9 mouse cellular contexts compared by ENCODE assay signal in genomic region chr13:102698751-102699323, GRCm38 (mm10). TPM values are rescaled to one million over a fixed set of nuclear protein-coding genes. Genes with fewer than 3 reads are reported as not detected.
A peak's percentile ranks its signal among the peaks of the same experiment; 100 is the strongest.
DNase-seq lines count a peak whose midpoint lies in the region; ATAC-seq lines count a peak whose summit lies in the region.
"Had no signal": no experiment of that assay in that cellular context is flagged by ENCODE, and none has a peak within 500 bp of the region (broad histone marks: within the 10 kb centered on the region; RNA-seq: fewer than 3 reads in every experiment).

No protein-coding gene starts in this region.

- ATAC-seq in embryonic facial prominence, embryonic 15.5 days (ENCODE audit: insufficient number of reproducible peaks, low FRiP score, low TSS enrichment, low read depth): peak; percentile 78
- ATAC-seq in heart, embryonic 13.5 days (ENCODE audit: extremely low read depth, insufficient number of reproducible peaks, low FRiP score, low TSS enrichment): peak; percentile 46
- ATAC-seq in kidney, embryonic 16.5 days (ENCODE audit: low FRiP score, low TSS enrichment): peak; percentile 91
- peak; percentile 50; the same call in 1 of the 2 replicates for ATAC-seq in liver, embryonic 16.5 days (ENCODE audit: low read depth)
- ATAC-seq in neural tube, embryonic 15.5 days (ENCODE audit: low FRiP score): peak; percentile 90

- DNase-seq in 416B (ENCODE audit: low read depth): peak; percentile 93
- DNase-seq in adrenal gland, postnatal 4 days (ENCODE audit: low spot score in 2 of 2): peak; percentile 7 to 33
- DNase-seq in thymus, postnatal 25 days: no peak

- peak overlapping the region; percentile 29; the same call in 1 of the 2 replicates for H3K27ac ChIP-seq in embryonic facial prominence, embryonic 15.5 days (replicated peaks)
- H3K27ac ChIP-seq in heart, embryonic 13.5 days (replicated peaks): peak overlapping the region; percentile 80
- peak overlapping the region; percentile 80 for H3K27ac ChIP-seq in kidney, embryonic 16.5 days (ENCODE audit: low read length)
- H3K27ac ChIP-seq in liver, embryonic 16.5 days (ENCODE audit: low read length): no peak overlapping the region
- peak overlapping the region; percentile 81 for H3K27ac ChIP-seq in neural tube, embryonic 15.5 days (replicated peaks)

- 30% methylated on average over 14 of the region's 14 CpGs for WGBS in embryonic facial prominence, embryonic 15.5 days
- 29% methylated on average over 14 of the region's 14 CpGs for WGBS in heart, embryonic 13.5 days
- WGBS in kidney, embryonic 16.5 days: 27% methylated on average over 14 of the region's 14 CpGs
- 56% methylated on average over 14 of the region's 14 CpGs for WGBS in liver, embryonic 16.5 days (ENCODE audit: insufficient replicate concordance)
- 23% methylated on average over 14 of the region's 14 CpGs for WGBS in neural tube, embryonic 15.5 days

- H3K4me1 ChIP-seq in embryonic facial prominence, embryonic 15.5 days: peaks cover 11% of the 10 kb centered on the region
- H3K4me1 ChIP-seq in heart, embryonic 13.5 days: peaks cover 21% of the 10 kb centered on the region
- peaks cover 13% of the 10 kb centered on the region for H3K4me1 ChIP-seq in kidney, embryonic 16.5 days (ENCODE audit: insufficient read depth, low read length)
- no peaks in the 10 kb centered on the region for H3K4me1 ChIP-seq in liver, embryonic 16.5 days (ENCODE audit: control insufficient read depth, low read depth, low read length)
- peaks cover 17% of the 10 kb centered on the region for H3K4me1 ChIP-seq in neural tube, embryonic 15.5 days

- no peaks in the 10 kb centered on the region for H3K27me3 ChIP-seq in embryonic facial prominence, embryonic 15.5 days
- H3K27me3 ChIP-seq in heart, embryonic 13.5 days (replicated peaks): no peaks in the 10 kb centered on the region
- H3K27me3 ChIP-seq in kidney, embryonic 16.5 days (ENCODE audit: insufficient read depth, low read length): no peaks in the 10 kb centered on the region
- no peaks in the 10 kb centered on the region for H3K27me3 ChIP-seq in liver, embryonic 16.5 days (ENCODE audit: control insufficient read depth, insufficient read depth, low read depth, low read length)
- no peaks in the 10 kb centered on the region for H3K27me3 ChIP-seq in neural tube, embryonic 15.5 days (replicated peaks)

- H3K9me3 ChIP-seq in embryonic facial prominence, embryonic 15.5 days (replicated peaks): no peaks in the 10 kb centered on the region
- no peaks in the 10 kb centered on the region for H3K9me3 ChIP-seq in heart, embryonic 13.5 days
- H3K9me3 ChIP-seq in kidney, embryonic 16.5 days (ENCODE audit: low read length): no peaks in the 10 kb centered on the region
- H3K9me3 ChIP-seq in liver, embryonic 16.5 days (replicated peaks; ENCODE audit: control insufficient read depth, low read length): no peaks in the 10 kb centered on the region
- H3K9me3 ChIP-seq in neural tube, embryonic 15.5 days (replicated peaks): no peaks in the 10 kb centered on the region

- peak overlapping the region; percentile 25 for H3K4me3 ChIP-seq in embryonic facial prominence, embryonic 15.5 days (replicated peaks)
- H3K4me3 ChIP-seq in heart, embryonic 13.5 days: peak overlapping the region; percentile 30
- H3K4me3 ChIP-seq in kidney, embryonic 16.5 days (ENCODE audit: low read length): peak overlapping the region; percentile 6; the same call in 1 of the 2 replicates
- no peak overlapping the region for H3K4me3 ChIP-seq in liver, embryonic 16.5 days (ENCODE audit: low read depth, low read length)
- H3K4me3 ChIP-seq in neural tube, embryonic 15.5 days (replicated peaks): peak overlapping the region; percentile 19; the same call in 1 of the 2 replicates
- H3K4me3 ChIP-seq: myocyte had no signal

- no peaks in the 10 kb centered on the region for H3K36me3 ChIP-seq in embryonic facial prominence, embryonic 15.5 days
- no peaks in the 10 kb centered on the region for H3K36me3 ChIP-seq in heart, embryonic 13.5 days
- no peaks in the 10 kb centered on the region for H3K36me3 ChIP-seq in kidney, embryonic 16.5 days (ENCODE audit: insufficient read depth, low read length)
- no peaks in the 10 kb centered on the region for H3K36me3 ChIP-seq in liver, embryonic 16.5 days (ENCODE audit: control insufficient read depth, insufficient read depth)
- no peaks in the 10 kb centered on the region for H3K36me3 ChIP-seq in neural tube, embryonic 15.5 days

- peak overlapping the region; percentile 45 for H3K4me2 ChIP-seq in embryonic facial prominence, embryonic 15.5 days (replicated peaks)
- H3K4me2 ChIP-seq in heart, embryonic 13.5 days: peak overlapping the region; percentile 59
- H3K4me2 ChIP-seq in kidney, embryonic 16.5 days (replicated peaks; ENCODE audit: low read depth, low read length): peak overlapping the region; percentile 35
- H3K4me2 ChIP-seq in liver, embryonic 16.5 days (ENCODE audit: low read depth, low read length): no peak overlapping the region
- peak overlapping the region; percentile 52 for H3K4me2 ChIP-seq in neural tube, embryonic 15.5 days

- no peak overlapping the region for H3K9ac ChIP-seq in embryonic facial prominence, embryonic 15.5 days
- H3K9ac ChIP-seq in heart, embryonic 13.5 days: peak overlapping the region; percentile 73
- H3K9ac ChIP-seq in kidney, embryonic 16.5 days (replicated peaks; ENCODE audit: low read length): peak overlapping the region; percentile 37
- H3K9ac ChIP-seq in liver, embryonic 16.5 days (ENCODE audit: low read depth, low read length): no peak overlapping the region
- H3K9ac ChIP-seq in neural tube, embryonic 15.5 days (replicated peaks): 0 out of 2 replicates have a peak overlapping the region, but pooled peaks have one; percentile 20

RNA-seq across cellular contexts. Expression of gene Cd180, which starts 5.5 kb away (rescaled TPM):
- 1 to 10 TPM; 1.8 to 1.9 TPM for total RNA-seq in adrenal gland, postnatal 4 days (2021)
- 0.44 and 0.66 TPM in 2 replicates for polyA plus RNA-seq in embryonic facial prominence, embryonic 15.5 days (2015; fragmentation: Nextera tagmentation; extraction: Ambion mirVana)
- 0.36 and 0.71 TPM in 2 replicates for polyA plus RNA-seq in heart, embryonic 13.5 days (2015; fragmentation: Nextera tagmentation; extraction: Ambion mirVana)
- polyA plus RNA-seq in kidney, embryonic 16.5 days (2015; fragmentation: Nextera tagmentation; extraction: Ambion mirVana): 0.24 and 0.29 TPM in 2 replicates
- polyA plus RNA-seq in liver, embryonic 16.5 days (2015; fragmentation: Nextera tagmentation; extraction: Ambion mirVana): 0.74 and 0.89 TPM in 2 replicates
- 0.77 and 0.87 TPM in 2 replicates for polyA plus RNA-seq in neural tube, embryonic 15.5 days (2015; fragmentation: Nextera tagmentation; extraction: Ambion mirVana)

Comparison
In these comparisons a context has a peak if more than half of its experiments do, and no peak if none do; other contexts are left out.
1. H3K9ac ChIP-seq: peak in heart, embryonic 13.5 days (single experiment), kidney, embryonic 16.5 days (single experiment) and neural tube, embryonic 15.5 days (single experiment); none in embryonic facial prominence, embryonic 15.5 days (single experiment) and liver, embryonic 16.5 days (single experiment).
2. Peak in every context shown above with its lines, with median percentiles within 50 percentile points of each other: ATAC-seq.